Mouse (Mus musculus) hindbrain, embryonic 12.5 days (tissue): ENCODE measurements around the gene Ccdc148. TPM values are rescaled to one million over a fixed set of nuclear protein-coding genes. Genes with fewer than 3 reads are reported as not detected.

Experiments used
- ATAC-seq: fragments of 200-750 bp; cut with Nextera tagmentation; 2 replicates; pipeline ENCODE4 v1.8.0; 2017; ENCODE audit warnings: moderate TSS enrichment; ENCODE audit not compliant: low FRiP score
- H3K27ac ChIP-seq: fragments of 300-500 bp; sonication (generic); 2 replicates; pipeline ENCODE4 v1.5.1; 2016; ENCODE audit warnings: mild to moderate bottlenecking
- H3K27me3 ChIP-seq: fragments of 300-500 bp; sonication (generic); 2 replicates; pipeline ENCODE4 v1.6.1; 2016; ENCODE audit warnings: mild to moderate bottlenecking
- H3K36me3 ChIP-seq: fragments of 300-500 bp; sonication (generic); 2 replicates; pipeline ENCODE4 v1.6.1; 2016; ENCODE audit warnings: mild to moderate bottlenecking
- H3K4me1 ChIP-seq: fragments of 300-500 bp; sonication (generic); 2 replicates; pipeline ENCODE4 v1.6.1; 2016
- H3K4me2 ChIP-seq: fragments of 300-500 bp; sonication (generic); replicated peaks from 2 replicates; pipeline ENCODE4 v1.6.1; 2016; ENCODE audit warnings: mild to moderate bottlenecking
- H3K4me3 ChIP-seq: fragments of 300-500 bp; sonication (generic); 2 replicates; pipeline ENCODE4 v1.5.1; 2016; ENCODE audit warnings: mild to moderate bottlenecking
- H3K9ac ChIP-seq: fragments of 300-500 bp; sonication (generic); 2 replicates; pipeline ENCODE4 v1.6.1; 2016; ENCODE audit warnings: mild to moderate bottlenecking, moderate library complexity
- H3K9me3 ChIP-seq: fragments of 300-500 bp; sonication (generic); replicated peaks from 2 replicates; pipeline ENCODE4 v1.6.1; 2016; ENCODE audit warnings: mild to moderate bottlenecking
- WGBS: fragments of 180-500 bp; shearing (Covaris S2); methylation state at CpG from one replicate; pipeline ENCODE4 v1.1.7; 2016; 5-methylcytosine and 5-hydroxymethylcytosine counted together
- polyA plus RNA-seq: library from polyadenylated mRNA; unstranded; fragments of >200 nt; fragmentation: Nextera tagmentation; extraction: Ambion mirVana; gene quantifications from 2 replicates; pipeline ENCODE4 v1.2.1, GENCODE M21; 2016

Gene Ccdc148
- polyA plus RNA-seq, 1 experiment from 2014 or later = 2.6 TPM

DNA sequence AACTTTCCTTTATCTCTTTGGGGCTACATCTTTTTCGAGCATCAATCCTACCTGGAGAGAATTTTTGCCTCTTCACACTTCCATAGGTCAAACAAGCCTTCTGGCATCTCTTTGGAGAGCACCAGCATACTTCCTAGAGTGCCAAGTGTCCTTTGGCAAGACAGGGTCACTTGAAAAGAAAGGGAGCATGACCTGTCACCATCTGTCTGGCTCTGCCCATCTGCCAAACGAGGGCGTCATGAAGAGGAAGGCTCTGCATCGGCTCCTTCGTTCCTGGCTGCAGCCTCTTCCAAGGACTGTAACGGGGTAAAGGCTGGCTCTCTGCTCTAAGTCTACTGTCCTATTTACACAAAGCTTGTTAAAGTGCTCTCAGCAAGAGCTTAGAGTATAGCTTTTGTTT, 124.0 kb downstream of the Ccdc148 start:
- no peak overlapping the region for H3K4me3 ChIP-seq
- no peaks in the 10 kb centered on the region for H3K4me1 ChIP-seq
- H3K27ac ChIP-seq = no peak overlapping the region
- 55% methylated on average over 6 of the region's 6 CpGs for WGBS
- no peak for ATAC-seq
- no peak overlapping the region for H3K4me2 ChIP-seq
- no peaks in the 10 kb centered on the region for H3K36me3 ChIP-seq
- no peaks in the 10 kb centered on the region for H3K9me3 ChIP-seq
- no peak overlapping the region for H3K9ac ChIP-seq
- no peaks in the 10 kb centered on the region for H3K27me3 ChIP-seq

DNA sequence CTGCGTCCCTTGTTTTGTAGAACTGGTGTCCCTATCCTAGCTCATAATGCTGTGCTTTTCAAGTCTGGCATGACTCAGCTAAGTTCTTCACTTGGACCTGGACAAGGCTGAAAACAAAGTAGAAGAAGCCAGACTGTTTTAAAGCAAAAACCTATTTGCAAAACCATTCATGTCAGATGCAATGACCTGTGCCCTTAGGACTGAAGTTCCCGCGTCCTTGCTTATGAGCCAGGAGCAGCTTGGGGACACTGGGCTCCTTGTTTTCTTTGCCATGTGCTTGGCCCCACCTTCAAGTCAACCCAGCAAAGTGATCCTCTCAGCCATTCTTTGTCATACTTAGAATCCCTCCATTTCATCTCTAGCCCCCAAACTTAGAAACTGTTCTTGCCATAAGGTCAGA, 125.3 kb downstream of the Ccdc148 start:
- no peaks in the 10 kb centered on the region for H3K4me1 ChIP-seq
- no peaks in the 10 kb centered on the region for H3K9me3 ChIP-seq
- no peak overlapping the region for H3K4me3 ChIP-seq
- WGBS = 71% methylated on average over 3 of the region's 3 CpGs
- no peaks in the 10 kb centered on the region for H3K36me3 ChIP-seq
- no peak overlapping the region for H3K27ac ChIP-seq
- H3K9ac ChIP-seq = no peak overlapping the region
- H3K4me2 ChIP-seq = no peak overlapping the region
- ATAC-seq = no peak
- no peaks in the 10 kb centered on the region for H3K27me3 ChIP-seq

DNA sequence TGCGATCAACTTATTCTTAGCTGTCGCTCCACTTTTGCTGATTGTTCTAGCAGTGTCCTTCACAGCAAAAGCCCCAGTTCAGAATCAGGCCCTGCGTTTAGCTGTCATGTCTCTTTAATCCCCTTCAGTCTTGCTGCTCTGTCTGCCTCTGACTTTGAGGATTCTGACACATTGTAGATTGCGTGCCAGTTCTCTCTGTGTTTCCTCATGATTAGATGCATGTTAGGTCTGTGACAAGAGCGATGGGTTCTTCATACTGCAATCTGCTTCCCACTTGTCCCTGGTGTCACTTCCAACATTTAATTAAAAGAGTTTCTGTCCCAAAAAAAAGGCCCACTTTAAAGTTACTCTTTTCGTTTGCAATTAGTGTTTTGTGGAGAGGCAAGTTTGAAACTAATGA, 126.2 kb downstream of the Ccdc148 start:
- no peak for ATAC-seq
- Histone ChIP-seq H3K9ac (no peak overlapping the region), H3K4me3 (no peak overlapping the region), H3K9me3 (no peaks in the 10 kb centered on the region), H3K27ac (no peak overlapping the region), H3K27me3 (no peaks in the 10 kb centered on the region), H3K4me2 (no peak overlapping the region), H3K4me1 (no peaks in the 10 kb centered on the region), H3K36me3 (no peaks in the 10 kb centered on the region)
- WGBS = 88% methylated on average over 6 of the region's 6 CpGs

DNA sequence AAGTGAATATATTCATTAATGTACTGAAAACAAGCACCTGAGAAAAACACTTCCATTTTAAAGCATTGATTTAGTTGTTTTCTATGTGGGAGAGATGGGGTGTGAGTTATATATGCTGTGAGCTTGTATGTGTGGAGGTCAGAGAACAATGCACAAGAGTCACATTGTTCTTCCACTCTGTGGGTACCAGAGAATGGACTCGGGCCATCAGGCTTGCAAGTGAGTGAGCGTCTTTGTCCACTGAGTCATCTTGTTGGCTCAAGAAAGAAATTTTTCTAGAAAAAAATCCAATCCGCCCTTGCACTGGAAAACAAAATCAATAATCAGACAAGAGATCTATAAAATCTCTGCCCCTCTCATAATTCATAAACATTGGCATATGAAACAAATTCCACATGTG, 135.9 kb downstream of the Ccdc148 start:
- H3K27me3 ChIP-seq = no peaks in the 10 kb centered on the region
- no peak overlapping the region for H3K27ac ChIP-seq
- no peaks in the 10 kb centered on the region for H3K9me3 ChIP-seq
- ATAC-seq = no peak
- no peaks in the 10 kb centered on the region for H3K36me3 ChIP-seq
- WGBS = 86% methylated on average over 3 of the region's 3 CpGs
- H3K4me3 ChIP-seq = no peak overlapping the region
- no peaks in the 10 kb centered on the region for H3K4me1 ChIP-seq
- H3K4me2 ChIP-seq = no peak overlapping the region
- H3K9ac ChIP-seq = no peak overlapping the region

DNA sequence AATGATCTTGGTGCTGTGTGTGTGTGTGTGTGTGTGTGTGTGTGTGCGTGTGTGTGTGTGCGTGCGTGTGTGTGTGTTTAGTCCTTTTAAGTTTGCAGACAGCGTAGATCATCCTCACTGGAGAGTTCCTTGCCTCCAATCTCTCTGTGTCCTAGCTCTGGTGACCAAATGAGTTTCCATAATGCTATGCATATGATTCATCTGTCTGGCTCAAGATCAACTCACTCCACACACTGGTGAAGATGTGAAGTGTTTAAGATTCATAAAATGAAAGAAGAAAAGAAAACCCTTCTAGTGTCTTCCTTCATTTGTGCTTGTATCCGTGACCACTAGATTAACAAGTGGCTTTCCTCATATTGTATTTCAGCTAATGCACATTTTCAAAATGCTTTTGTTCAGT, 153.1 kb downstream of the Ccdc148 start:
- no peaks in the 10 kb centered on the region for H3K36me3 ChIP-seq
- H3K9ac ChIP-seq = no peak overlapping the region
- H3K4me2 ChIP-seq = no peak overlapping the region
- H3K27me3 ChIP-seq = no peaks in the 10 kb centered on the region
- no peaks in the 10 kb centered on the region for H3K9me3 ChIP-seq
- ATAC-seq = no peak
- no peak overlapping the region for H3K27ac ChIP-seq
- no peak overlapping the region for H3K4me3 ChIP-seq
- H3K4me1 ChIP-seq = no peaks in the 10 kb centered on the region
- WGBS = 90% methylated on average over 5 of the region's 5 CpGs

DNA sequence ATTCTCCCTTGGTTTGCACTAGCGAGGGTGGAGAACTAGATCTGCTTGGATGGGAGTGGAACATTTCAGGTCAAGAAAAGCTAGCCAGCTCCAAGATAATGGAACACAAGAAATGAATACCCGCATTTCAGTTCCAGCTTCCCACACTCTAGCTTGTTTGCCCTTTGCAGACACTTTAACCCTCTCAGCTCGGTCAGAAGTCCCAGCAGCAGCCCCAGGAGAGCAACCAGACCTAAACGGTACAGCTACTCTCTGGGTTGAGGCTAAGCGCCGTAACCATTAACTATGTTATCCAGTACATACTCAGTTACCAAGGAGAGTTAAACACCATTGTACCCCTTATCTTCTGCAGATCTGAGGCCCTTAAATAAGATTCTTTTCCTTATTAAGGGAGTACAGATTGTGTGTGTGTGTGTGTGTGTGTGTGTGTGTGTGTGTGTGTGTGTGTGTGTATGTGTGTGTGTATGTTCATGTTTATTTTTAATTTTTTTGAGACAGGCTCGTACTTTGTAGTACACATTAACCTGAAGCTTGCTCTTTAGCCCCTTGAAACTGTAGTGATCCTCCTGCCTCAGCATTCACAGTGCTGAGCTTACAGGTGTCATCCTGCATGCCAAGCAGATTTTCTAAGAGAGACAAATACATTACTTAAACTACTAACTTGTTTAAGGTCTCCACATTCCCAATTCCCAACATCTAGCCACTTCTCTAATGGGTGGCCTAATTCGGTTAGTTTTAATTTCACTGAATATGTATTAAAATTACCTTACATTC, 153.7 kb downstream of the Ccdc148 start:
- Histone ChIP-seq H3K9ac (no peak overlapping the region), H3K27me3 (no peaks in the 10 kb centered on the region), H3K4me2 (no peak overlapping the region), H3K4me1 (no peaks in the 10 kb centered on the region), H3K4me3 (no peak overlapping the region), H3K36me3 (no peaks in the 10 kb centered on the region), H3K9me3 (no peaks in the 10 kb centered on the region), H3K27ac (no peak overlapping the region)
- WGBS = 89% methylated on average over 8 of the region's 8 CpGs
- no peak for ATAC-seq

DNA sequence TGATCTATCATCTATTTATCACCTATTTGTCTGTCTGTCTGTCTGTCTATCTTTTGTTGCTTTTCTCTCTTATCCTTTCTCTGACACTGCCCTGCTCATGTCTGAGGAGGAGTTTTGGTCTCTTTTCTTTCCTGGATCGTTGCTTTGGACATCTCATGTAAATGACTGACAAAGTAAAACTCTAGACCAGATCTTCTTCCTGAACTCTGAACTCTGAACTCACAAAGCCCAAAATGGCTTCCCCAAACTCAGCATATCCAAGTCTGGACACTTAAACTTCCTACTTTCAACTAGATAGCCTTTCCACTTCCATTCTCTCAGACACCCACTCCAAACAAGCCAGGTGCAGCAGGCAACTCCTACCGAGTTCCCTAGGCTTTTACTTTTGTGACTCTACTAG, 163.3 kb downstream of the Ccdc148 start:
- WGBS = 78% methylated on average over 2 of the region's 2 CpGs
- Histone ChIP-seq H3K4me3 (no peak overlapping the region), H3K4me2 (no peak overlapping the region), H3K27me3 (no peaks in the 10 kb centered on the region), H3K9me3 (no peaks in the 10 kb centered on the region), H3K9ac (no peak overlapping the region), H3K36me3 (no peaks in the 10 kb centered on the region), H3K27ac (no peak overlapping the region), H3K4me1 (no peaks in the 10 kb centered on the region)
- ATAC-seq = no peak

DNA sequence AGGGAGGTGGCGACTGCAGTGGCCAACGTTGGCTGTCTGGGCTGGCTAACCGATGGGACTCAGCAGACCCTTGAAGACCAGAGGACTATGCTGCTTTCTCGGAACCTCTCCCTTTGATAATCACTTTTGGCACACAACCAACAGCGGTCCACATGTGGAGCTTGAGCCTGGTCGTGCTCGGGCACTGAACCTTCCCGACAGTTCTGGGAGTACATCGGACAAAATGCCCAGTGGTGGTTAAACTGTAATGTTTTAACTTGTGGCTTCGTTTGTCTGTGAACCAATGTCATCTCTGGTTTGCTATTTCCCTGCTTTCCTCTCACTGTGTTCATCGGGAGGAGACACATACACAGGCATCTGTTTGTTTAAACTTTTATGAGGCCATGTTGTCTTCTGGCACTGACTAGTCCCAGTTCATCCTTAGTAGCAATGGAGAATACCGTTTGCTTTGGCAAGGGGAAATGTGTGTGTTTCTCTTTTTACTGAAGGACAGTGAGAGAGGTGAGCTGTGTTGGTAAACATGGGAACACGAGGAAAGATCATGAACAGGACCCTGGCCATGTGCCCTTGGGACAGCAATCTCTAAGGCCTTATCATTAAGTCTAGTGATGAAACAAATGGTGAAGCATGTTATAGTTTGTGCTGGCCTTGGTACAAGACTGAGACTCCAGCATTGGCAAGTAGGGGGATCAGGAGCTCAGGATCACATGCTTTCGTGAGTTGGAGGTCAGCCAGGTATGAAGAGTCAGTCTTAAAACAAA, 167.9 kb downstream of the Ccdc148 start:
- H3K9ac ChIP-seq = no peak overlapping the region
- H3K36me3 ChIP-seq = no peaks in the 10 kb centered on the region
- H3K27ac ChIP-seq = no peak overlapping the region
- 87% methylated on average over 14 of the region's 14 CpGs for WGBS
- ATAC-seq = no peak
- H3K4me2 ChIP-seq = no peak overlapping the region
- H3K27me3 ChIP-seq = no peaks in the 10 kb centered on the region
- H3K9me3 ChIP-seq = peaks cover 6% of the 10 kb centered on the region; the same call in 1 of the 2 replicates
- H3K4me3 ChIP-seq = no peak overlapping the region
- no peaks in the 10 kb centered on the region for H3K4me1 ChIP-seq

DNA sequence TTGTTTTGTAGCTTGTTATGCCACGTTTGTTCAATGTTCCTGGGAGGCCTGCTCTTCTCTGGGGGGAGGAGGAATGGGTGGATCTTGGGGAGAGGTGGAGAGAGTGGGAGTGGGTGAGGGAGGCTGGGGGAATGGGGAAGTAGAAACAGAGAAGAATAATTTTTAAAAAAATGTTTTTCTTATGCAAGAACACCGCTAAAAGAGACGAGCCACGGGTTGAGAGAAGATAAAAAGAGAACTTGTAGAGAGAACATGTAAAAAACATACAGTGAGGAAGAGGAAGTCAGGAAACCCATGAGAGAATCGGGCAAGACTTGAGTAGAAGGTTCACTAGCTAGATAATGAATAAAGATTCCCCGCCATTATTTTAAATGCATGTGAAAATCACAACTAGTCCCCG, 182.4 kb downstream of the Ccdc148 start:
- Histone ChIP-seq H3K27me3 (no peaks in the 10 kb centered on the region), H3K36me3 (no peaks in the 10 kb centered on the region), H3K9ac (no peak overlapping the region), H3K4me1 (no peaks in the 10 kb centered on the region), H3K4me3 (no peak overlapping the region), H3K9me3 (no peaks in the 10 kb centered on the region), H3K4me2 (no peak overlapping the region), H3K27ac (no peak overlapping the region)
- no peak for ATAC-seq
- 93% methylated on average over 7 of the region's 7 CpGs for WGBS

DNA sequence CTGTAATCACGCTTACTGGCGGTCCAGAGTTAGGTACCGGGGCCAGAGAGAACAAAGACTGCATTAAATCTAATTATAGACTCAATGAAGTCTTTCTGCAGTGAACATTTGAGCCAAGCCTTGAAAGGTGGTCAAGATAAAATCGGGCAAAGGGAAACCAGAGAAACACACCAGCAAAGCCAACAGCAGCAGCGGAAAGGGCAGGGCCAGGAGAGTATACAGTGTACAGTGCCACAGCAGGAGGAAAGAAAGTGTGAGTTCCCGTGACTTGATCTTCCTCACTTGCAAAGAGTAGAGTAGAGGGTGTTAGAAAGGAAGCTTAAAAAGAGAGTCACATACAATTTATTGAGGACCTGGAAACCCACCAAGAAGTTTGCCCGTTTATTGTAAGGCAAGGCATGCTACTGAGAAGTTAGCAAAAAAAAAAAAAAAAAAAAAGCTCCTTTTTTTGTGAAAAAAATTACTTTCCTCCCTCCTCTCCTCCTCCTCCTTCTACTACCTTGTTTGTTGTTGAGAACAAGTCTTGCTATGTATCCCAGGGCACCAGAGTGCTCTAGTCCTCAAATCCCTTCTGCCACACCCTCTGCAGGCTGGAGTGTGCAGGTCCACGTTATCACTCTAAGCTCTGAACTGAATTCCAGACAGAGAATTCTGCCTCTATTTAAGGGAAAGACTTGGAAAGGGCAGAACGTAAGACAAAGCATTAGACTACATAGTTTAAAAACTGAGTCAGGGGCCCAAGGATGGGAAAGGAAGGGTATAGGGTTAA, 188.8 kb downstream of the Ccdc148 start:
- no peak for ATAC-seq
- no peak overlapping the region for H3K9ac ChIP-seq

DNA sequence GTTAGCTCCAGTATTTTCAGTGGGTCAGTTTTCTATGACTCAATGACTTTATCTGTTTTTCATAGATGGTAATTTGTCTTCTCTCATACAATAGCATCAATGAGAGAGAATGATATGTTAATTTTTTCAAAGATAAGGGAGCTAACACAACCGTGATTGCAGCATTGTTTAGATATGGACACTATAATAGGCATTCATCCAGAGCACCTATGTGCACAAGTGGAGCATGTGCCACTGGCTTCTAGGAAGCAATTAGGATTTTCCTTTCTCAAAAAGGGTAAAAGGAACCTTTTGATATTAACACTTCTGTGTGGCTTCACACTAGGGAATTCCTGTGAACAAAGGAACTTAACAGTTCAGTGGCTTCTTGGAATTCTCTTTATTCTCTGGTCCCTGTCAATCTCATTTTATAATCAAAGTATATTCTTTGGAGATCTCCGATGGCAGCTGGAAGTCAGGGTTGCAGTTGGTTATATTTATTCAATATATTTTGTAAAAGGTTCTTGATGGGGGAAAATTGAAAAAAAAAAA, 203.6 kb downstream of the Ccdc148 start:
- Histone ChIP-seq H3K27me3 (no peaks in the 10 kb centered on the region), H3K4me1 (peaks cover 4% of the 10 kb centered on the region), H3K9me3 (no peaks in the 10 kb centered on the region), H3K4me2 (no peak overlapping the region), H3K9ac (no peak overlapping the region), H3K4me3 (no peak overlapping the region), H3K27ac (no peak overlapping the region), H3K36me3 (no peaks in the 10 kb centered on the region)
- peak; percentile 43; the same call in 1 of the 2 replicates for ATAC-seq
- WGBS = 26% methylated on average over 2 of the region's 2 CpGs

More for the DNA sequence above, 188.8 kb downstream of the Ccdc148 start:
- H3K4me2 ChIP-seq = no peak overlapping the region
- 72% methylated on average over 9 of the region's 9 CpGs for WGBS
- no peaks in the 10 kb centered on the region for H3K36me3 ChIP-seq
- H3K4me1 ChIP-seq = no peaks in the 10 kb centered on the region
- H3K27ac ChIP-seq = no peak overlapping the region
- no peaks in the 10 kb centered on the region for H3K27me3 ChIP-seq
- H3K9me3 ChIP-seq = no peaks in the 10 kb centered on the region
- H3K4me3 ChIP-seq = no peak overlapping the region

DNA sequence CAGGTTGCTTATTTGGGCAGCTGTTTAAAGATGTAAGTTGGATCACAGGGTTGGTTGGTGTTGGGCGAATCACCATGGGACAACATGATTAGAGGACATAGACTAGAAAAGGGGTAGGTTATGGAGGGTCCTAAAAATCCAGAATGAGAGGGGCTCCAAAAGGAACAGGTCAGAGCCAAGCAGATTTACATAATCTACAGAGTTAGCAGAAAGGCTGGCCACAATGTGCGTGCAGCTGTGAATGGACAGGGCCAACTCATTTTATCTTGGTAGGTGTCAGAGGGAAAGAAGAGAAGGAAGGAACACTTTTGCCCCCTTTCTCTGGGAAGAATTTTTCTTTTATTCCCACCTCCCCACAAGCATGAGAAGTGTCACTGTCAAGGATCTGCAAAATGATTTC, 204.1 kb downstream of the Ccdc148 start:
- ATAC-seq = no peak
- no peak overlapping the region for H3K27ac ChIP-seq

More for the DNA sequence above, 204.1 kb downstream of the Ccdc148 start:
- 61% methylated on average over 2 of the region's 2 CpGs for WGBS
- Histone ChIP-seq H3K27me3 (no peaks in the 10 kb centered on the region), H3K36me3 (no peaks in the 10 kb centered on the region), H3K4me3 (no peak overlapping the region), H3K9ac (no peak overlapping the region), H3K4me1 (peaks cover 4% of the 10 kb centered on the region), H3K4me2 (no peak overlapping the region), H3K9me3 (no peaks in the 10 kb centered on the region)
